Mouse (Mus musculus) lung, postnatal 0 days (tissue): Measurements from ENCODE around the gene Jam3.

Experiments used
- CTCF ChIP-seq: IDR thresholded peaks from 2 replicates; pipeline ENCODE4 v1.5.1; 2016; ENCODE audit warnings: antibody characterized with exemption, mild to moderate bottlenecking
- EP300 ChIP-seq: IDR thresholded peaks from 2 replicates; pipeline ENCODE4 v1.6.1; 2016; ENCODE audit warnings: antibody characterized with exemption, mild to moderate bottlenecking, control low read depth

DNA sequence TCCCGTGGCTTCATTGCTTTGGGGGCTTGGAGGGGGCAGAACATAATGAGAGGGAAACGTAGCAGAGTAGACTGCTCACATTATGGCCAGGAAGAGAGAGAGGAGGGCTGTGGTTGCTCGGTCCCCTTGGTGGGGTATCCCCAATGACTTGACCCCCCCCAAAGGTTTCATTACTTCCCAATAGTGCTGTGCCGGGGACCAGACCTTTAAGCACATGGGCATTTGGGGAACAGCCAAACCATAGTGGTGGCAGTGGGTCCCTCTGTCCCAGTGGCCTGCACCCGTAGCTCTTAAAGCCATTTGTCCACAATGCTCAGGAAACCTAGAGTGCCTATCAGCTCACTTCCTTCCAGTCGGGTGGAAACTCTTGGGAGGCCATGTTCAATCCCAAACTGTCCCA, 17.6 kb upstream of the Jam3 start:
- TF ChIP-seq CTCF (no peak), EP300 (no peak)
